Mouse (Mus musculus): ENCODE results near the gene Klf6.

Klf6 gene

GRCm38 (mm10) chr13:5913201-5913600 is 51.9 kb downstream of the Klf6 start:
- Histone ChIP-seq H3K27me3 (ENCODE audit: control insufficient read depth, insufficient read depth, low read length, poor library complexity, severe bottlenecking) (no peaks in the 10 kb centered on the region), H3K36me3 (ENCODE audit: control insufficient read depth, insufficient read depth, low read length, poor library complexity, severe bottlenecking) (no peaks in the 10 kb centered on the region)
- no peak for DNase-seq (ENCODE audit: low read depth, low spot score)

GRCm38 (mm10) chr13:5917360-5917759 is 56.1 kb downstream of the Klf6 start:
- no peak for DNase-seq (ENCODE audit: low read depth, low spot score)
- Histone ChIP-seq H3K27me3 (ENCODE audit: control insufficient read depth, insufficient read depth, low read length, poor library complexity, severe bottlenecking) (no peaks in the 10 kb centered on the region), H3K36me3 (ENCODE audit: control insufficient read depth, insufficient read depth, low read length, poor library complexity, severe bottlenecking) (no peaks in the 10 kb centered on the region)

GRCm38 (mm10) chr13:5919966-5920365 is 58.7 kb downstream of the Klf6 start:
- Histone ChIP-seq H3K36me3 (ENCODE audit: control insufficient read depth, insufficient read depth, low read length, poor library complexity, severe bottlenecking) (no peaks in the 10 kb centered on the region), H3K27me3 (ENCODE audit: control insufficient read depth, insufficient read depth, low read length, poor library complexity, severe bottlenecking) (no peaks in the 10 kb centered on the region)
- DNase-seq (ENCODE audit: low read depth, low spot score): no peak

Measured in splenic B cell, adult 2 months (primary cell).